Mouse (Mus musculus): ENCODE measurements around the gene Actl6b.

DNA sequence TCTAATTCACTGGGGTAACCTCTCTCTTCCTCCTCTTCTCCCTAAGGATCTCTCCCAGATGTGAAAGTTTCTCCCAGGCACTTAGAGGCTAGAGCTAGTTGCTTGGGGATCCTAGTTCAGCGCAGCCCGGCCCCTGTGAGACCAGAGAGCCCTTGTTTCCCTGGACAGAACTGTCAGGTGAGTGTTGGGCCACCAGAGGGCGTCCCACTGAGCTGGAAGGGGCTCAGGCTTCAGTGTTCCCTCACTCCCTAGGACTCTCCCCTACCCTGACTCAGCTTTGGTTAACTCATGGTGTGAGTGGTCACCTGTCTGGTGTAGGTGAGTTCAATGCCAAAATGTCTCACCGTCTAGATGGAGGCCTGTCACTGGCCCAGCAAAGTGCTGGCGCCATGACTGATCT, 34.9 kb upstream of the Actl6b start, which contains the start of gene Gigyf1:
- TF ChIP-seq CTCF (IDR thresholded peaks at IDR 0.05; ENCODE audit: low read depth): peak; percentile 83
- TF ChIP-seq EP300 (IDR thresholded peaks at IDR 0.05; ENCODE audit: low read depth): no peak

Measured in liver, embryonic 14.5 days (tissue).